Mouse (Mus musculus): ENCODE measurements around the gene Cachd1. TPM values are rescaled to one million over a fixed set of nuclear protein-coding genes. Genes with fewer than 3 reads are reported as not detected.

Gene Cachd1
- polyA plus RNA-seq, 1 experiment from 2014 or later = 15.2 TPM

GRCm38 (mm10) chr4:100998906-100999305 is 222.4 kb downstream of the Cachd1 start:
- Histone ChIP-seq H3K4me3 (replicated peaks; ENCODE audit: low read length) (no peak overlapping the region), H3K4me2 (ENCODE audit: low read length) (no peak overlapping the region), H3K9ac (replicated peaks; ENCODE audit: low read depth, low read length) (no peak overlapping the region), H3K4me1 (replicated peaks; ENCODE audit: control insufficient read depth, insufficient read depth, low read length) (peaks cover 14% of the 10 kb centered on the region; the same call in 1 of the 2 replicates), H3K27ac (ENCODE audit: low read length) (no peak overlapping the region; the same call in 1 of the 2 replicates), H3K9me3 (ENCODE audit: control insufficient read depth, low read length) (no peaks in the 10 kb centered on the region), H3K36me3 (ENCODE audit: control insufficient read depth, insufficient read depth) (no peaks in the 10 kb centered on the region), H3K27me3 (replicated peaks; ENCODE audit: control insufficient read depth, insufficient read depth, low read length) (no peaks in the 10 kb centered on the region)
- WGBS = 75% methylated on average over 8 of the region's 8 CpGs
- ATAC-seq = no peak

- no peaks in the 10 kb centered on the region for H3K9me3 ChIP-seq (ENCODE audit: control insufficient read depth, low read length)
- no peak for ATAC-seq
- 94% methylated on average over 3 of the region's 3 CpGs for WGBS
- no peaks in the 10 kb centered on the region for H3K36me3 ChIP-seq (ENCODE audit: control insufficient read depth, insufficient read depth)
- no peak overlapping the region for H3K27ac ChIP-seq (ENCODE audit: low read length)
- H3K4me3 ChIP-seq (replicated peaks; ENCODE audit: low read length) = no peak overlapping the region
- H3K27me3 ChIP-seq (replicated peaks; ENCODE audit: control insufficient read depth, insufficient read depth, low read length) = no peaks in the 10 kb centered on the region
- H3K4me2 ChIP-seq (ENCODE audit: low read length) = no peak overlapping the region
- peaks cover 14% of the 10 kb centered on the region; the same call in 1 of the 2 replicates for H3K4me1 ChIP-seq (replicated peaks; ENCODE audit: control insufficient read depth, insufficient read depth, low read length)
- H3K9ac ChIP-seq (replicated peaks; ENCODE audit: low read depth, low read length) = no peak overlapping the region
Measured at GRCm38 (mm10) chr4:101000622-101001021, 224.1 kb downstream of the Cachd1 start.

GRCm38 (mm10) chr4:101001073-101001472 is 224.6 kb downstream of the Cachd1 start:
- Histone ChIP-seq H3K4me1 (replicated peaks; ENCODE audit: control insufficient read depth, insufficient read depth, low read length) (peaks cover 12% of the 10 kb centered on the region; the same call in 1 of the 2 replicates), H3K9me3 (ENCODE audit: control insufficient read depth, low read length) (no peaks in the 10 kb centered on the region), H3K4me3 (replicated peaks; ENCODE audit: low read length) (no peak overlapping the region), H3K27me3 (replicated peaks; ENCODE audit: control insufficient read depth, insufficient read depth, low read length) (no peaks in the 10 kb centered on the region), H3K4me2 (ENCODE audit: low read length) (no peak overlapping the region), H3K36me3 (ENCODE audit: control insufficient read depth, insufficient read depth) (no peaks in the 10 kb centered on the region), H3K9ac (replicated peaks; ENCODE audit: low read depth, low read length) (no peak overlapping the region), H3K27ac (ENCODE audit: low read length) (no peak overlapping the region)
- ATAC-seq = no peak
- WGBS = 76% methylated on average over 6 of the region's 6 CpGs

- no peaks in the 10 kb centered on the region for H3K9me3 ChIP-seq (ENCODE audit: control insufficient read depth, low read length)
- no peaks in the 10 kb centered on the region for H3K27me3 ChIP-seq (replicated peaks; ENCODE audit: control insufficient read depth, insufficient read depth, low read length)
- H3K4me2 ChIP-seq (ENCODE audit: low read length) = no peak overlapping the region
- ATAC-seq = no peak
- 95% methylated on average over 16 of the region's 16 CpGs for WGBS
- no peak overlapping the region for H3K27ac ChIP-seq (ENCODE audit: low read length)
- no peak overlapping the region for H3K4me3 ChIP-seq (replicated peaks; ENCODE audit: low read length)
- H3K36me3 ChIP-seq (ENCODE audit: control insufficient read depth, insufficient read depth) = no peaks in the 10 kb centered on the region
- peaks cover 8% of the 10 kb centered on the region; the same call in 1 of the 2 replicates for H3K4me1 ChIP-seq (replicated peaks; ENCODE audit: control insufficient read depth, insufficient read depth, low read length)
- H3K9ac ChIP-seq (replicated peaks; ENCODE audit: low read depth, low read length) = no peak overlapping the region
Measured at GRCm38 (mm10) chr4:101002961-101003360, 226.5 kb downstream of the Cachd1 start.

GRCm38 (mm10) chr4:101008362-101008769 is 231.9 kb downstream of the Cachd1 start:
- H3K4me2 ChIP-seq (ENCODE audit: low read length) = no peak overlapping the region
- H3K9me3 ChIP-seq (ENCODE audit: control insufficient read depth, low read length) = no peaks in the 10 kb centered on the region
- 17% methylated on average over 5 of the region's 5 CpGs for WGBS
- ATAC-seq = peak; percentile 61
- H3K27me3 ChIP-seq (replicated peaks; ENCODE audit: control insufficient read depth, insufficient read depth, low read length) = no peaks in the 10 kb centered on the region
- no peaks in the 10 kb centered on the region for H3K36me3 ChIP-seq (ENCODE audit: control insufficient read depth, insufficient read depth)
- H3K9ac ChIP-seq (replicated peaks; ENCODE audit: low read depth, low read length) = no peak overlapping the region
- no peaks in the 10 kb centered on the region; the same call in 1 of the 2 replicates for H3K4me1 ChIP-seq (replicated peaks; ENCODE audit: control insufficient read depth, insufficient read depth, low read length)
- no peak overlapping the region for H3K27ac ChIP-seq (ENCODE audit: low read length)
- no peak overlapping the region for H3K4me3 ChIP-seq (replicated peaks; ENCODE audit: low read length)

GRCm38 (mm10) chr4:101009092-101009491 is 232.6 kb downstream of the Cachd1 start:
- no peaks in the 10 kb centered on the region for H3K27me3 ChIP-seq (replicated peaks; ENCODE audit: control insufficient read depth, insufficient read depth, low read length)
- ATAC-seq = no peak
- no peaks in the 10 kb centered on the region for H3K36me3 ChIP-seq (ENCODE audit: control insufficient read depth, insufficient read depth)
- no peak overlapping the region for H3K9ac ChIP-seq (replicated peaks; ENCODE audit: low read depth, low read length)
- no peak overlapping the region for H3K4me3 ChIP-seq (replicated peaks; ENCODE audit: low read length)
- no peaks in the 10 kb centered on the region; the same call in 1 of the 2 replicates for H3K4me1 ChIP-seq (replicated peaks; ENCODE audit: control insufficient read depth, insufficient read depth, low read length)
- WGBS = 83% methylated on average over 4 of the region's 4 CpGs
- H3K27ac ChIP-seq (ENCODE audit: low read length) = no peak overlapping the region
- H3K4me2 ChIP-seq (ENCODE audit: low read length) = no peak overlapping the region
- H3K9me3 ChIP-seq (ENCODE audit: control insufficient read depth, low read length) = no peaks in the 10 kb centered on the region

- WGBS = 83% methylated on average over 4 of the region's 4 CpGs
- Histone ChIP-seq H3K27ac (ENCODE audit: low read length) (no peak overlapping the region), H3K36me3 (ENCODE audit: control insufficient read depth, insufficient read depth) (no peaks in the 10 kb centered on the region), H3K9me3 (ENCODE audit: control insufficient read depth, low read length) (peaks cover 7% of the 10 kb centered on the region; the same call in 1 of the 2 replicates), H3K4me2 (ENCODE audit: low read length) (no peak overlapping the region), H3K9ac (replicated peaks; ENCODE audit: low read depth, low read length) (no peak overlapping the region), H3K4me1 (replicated peaks; ENCODE audit: control insufficient read depth, insufficient read depth, low read length) (no peaks in the 10 kb centered on the region), H3K27me3 (replicated peaks; ENCODE audit: control insufficient read depth, insufficient read depth, low read length) (no peaks in the 10 kb centered on the region), H3K4me3 (replicated peaks; ENCODE audit: low read length) (no peak overlapping the region)
- no peak for ATAC-seq
Measured at GRCm38 (mm10) chr4:101017806-101018205, 241.3 kb downstream of the Cachd1 start.

- WGBS = 88% methylated on average over 4 of the region's 4 CpGs
- H3K4me2 ChIP-seq (ENCODE audit: low read length) = no peak within 1 kb of the TSS
- H3K4me1 ChIP-seq (replicated peaks; ENCODE audit: control insufficient read depth, insufficient read depth, low read length) = no peaks in the 10 kb centered on the region
- H3K36me3 ChIP-seq (ENCODE audit: control insufficient read depth, insufficient read depth) = no peaks in the 10 kb centered on the region
- ATAC-seq = no peak
- peaks cover 6% of the 10 kb centered on the region; the same call in 1 of the 2 replicates for H3K9me3 ChIP-seq (ENCODE audit: control insufficient read depth, low read length)
- H3K27me3 ChIP-seq (replicated peaks; ENCODE audit: control insufficient read depth, insufficient read depth, low read length) = no peaks in the 10 kb centered on the region
- H3K4me3 ChIP-seq (replicated peaks; ENCODE audit: low read length) = no peak within 1 kb of the TSS
- H3K9ac ChIP-seq (replicated peaks; ENCODE audit: low read depth, low read length) = no peak within 1 kb of the TSS
- H3K27ac ChIP-seq (ENCODE audit: low read length) = no peak within 1 kb of the TSS
Measured at GRCm38 (mm10) chr4:101020596-101020995, 244.1 kb downstream of the Cachd1 start, which contains the start of gene Gm10577. Gm10577 (minus strand) TSS chr4:101020696.

GRCm38 (mm10) chr4:101026566-101026965 is 250.1 kb downstream of the Cachd1 start:
- WGBS = 52% methylated on average over 5 of the region's 5 CpGs
- H3K4me3 ChIP-seq (replicated peaks; ENCODE audit: low read length) = no peak overlapping the region
- no peak overlapping the region for H3K4me2 ChIP-seq (ENCODE audit: low read length)
- H3K27ac ChIP-seq (ENCODE audit: low read length) = no peak overlapping the region
- H3K4me1 ChIP-seq (replicated peaks; ENCODE audit: control insufficient read depth, insufficient read depth, low read length) = peaks cover 9% of the 10 kb centered on the region
- no peaks in the 10 kb centered on the region for H3K36me3 ChIP-seq (ENCODE audit: control insufficient read depth, insufficient read depth)
- H3K9ac ChIP-seq (replicated peaks; ENCODE audit: low read depth, low read length) = no peak overlapping the region
- peaks cover 6% of the 10 kb centered on the region; the same call in 1 of the 2 replicates for H3K9me3 ChIP-seq (ENCODE audit: control insufficient read depth, low read length)
- no peaks in the 10 kb centered on the region for H3K27me3 ChIP-seq (replicated peaks; ENCODE audit: control insufficient read depth, insufficient read depth, low read length)
- peak; percentile 71 for ATAC-seq

- peak; percentile 93 for ATAC-seq
- H3K4me1 ChIP-seq (replicated peaks; ENCODE audit: control insufficient read depth, insufficient read depth, low read length) = peaks cover 9% of the 10 kb centered on the region
- WGBS = 44% methylated on average over 2 of the region's 2 CpGs
- no peaks in the 10 kb centered on the region for H3K36me3 ChIP-seq (ENCODE audit: control insufficient read depth, insufficient read depth)
- H3K27me3 ChIP-seq (replicated peaks; ENCODE audit: control insufficient read depth, insufficient read depth, low read length) = no peaks in the 10 kb centered on the region
- H3K4me2 ChIP-seq (ENCODE audit: low read length) = no peak overlapping the region
- H3K9ac ChIP-seq (replicated peaks; ENCODE audit: low read depth, low read length) = no peak overlapping the region
- H3K9me3 ChIP-seq (ENCODE audit: control insufficient read depth, low read length) = peaks cover 6% of the 10 kb centered on the region; the same call in 1 of the 2 replicates
- H3K27ac ChIP-seq (ENCODE audit: low read length) = no peak overlapping the region
- no peak overlapping the region for H3K4me3 ChIP-seq (replicated peaks; ENCODE audit: low read length)
Measured at GRCm38 (mm10) chr4:101026995-101027394, 250.5 kb downstream of the Cachd1 start.
